In the genomic region with DNA sequence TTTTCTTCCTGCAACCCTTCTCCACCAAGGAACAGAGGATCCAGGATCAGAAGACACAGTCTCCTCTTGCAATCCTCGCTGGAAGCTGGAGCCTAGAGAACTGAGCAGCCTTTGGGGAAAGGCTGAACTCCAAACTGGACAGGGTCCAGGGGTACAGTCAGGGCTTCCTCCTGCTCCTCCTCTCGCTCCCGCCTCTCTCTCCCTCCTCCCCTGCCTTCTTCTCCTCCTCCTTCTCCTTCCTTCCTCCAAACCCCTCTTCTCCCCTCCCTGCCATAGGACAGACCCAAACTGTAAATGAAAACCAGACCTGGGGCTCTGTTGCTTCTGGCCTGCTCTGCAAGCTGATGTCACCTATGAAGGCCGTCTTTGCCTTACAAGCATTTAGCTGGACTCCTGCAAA, we compare ENCODE assay signal across 8 mouse cellular contexts. TPM values are rescaled to one million over a fixed set of nuclear protein-coding genes. Genes with fewer than 3 reads are reported as not detected.
DNase-seq lines count a peak whose midpoint lies in the region; ATAC-seq lines count a peak whose summit lies in the region.

Gene Col6a3, minus strand, starts transcription at position 136 of the 400 bp plus-strand sequence.

- peak within 1 kb of the TSS; percentile 54 for H3K4me3 ChIP-seq in embryonic facial prominence, embryonic 13.5 days
- peak within 1 kb of the TSS; percentile 53 for H3K4me3 ChIP-seq in limb, embryonic 13.5 days

- intact Hi-C loops in heart, postnatal 25 days (cut with DNase I): no loop called here

- ATAC-seq in embryonic facial prominence, embryonic 13.5 days (ENCODE audit: insufficient number of reproducible peaks, insufficient read depth, low FRiP score, low TSS enrichment, low read depth): peak; percentile 77; the same call in 1 of the 2 replicates
- peak; percentile 90 for ATAC-seq in limb, embryonic 13.5 days (ENCODE audit: low FRiP score, low read depth)

- no peaks in the 10 kb centered on the region for H3K36me3 ChIP-seq in embryonic facial prominence, embryonic 13.5 days
- H3K36me3 ChIP-seq in limb, embryonic 13.5 days: no peaks in the 10 kb centered on the region

- peak; percentile 21 for DNase-seq in adrenal gland, adult 2 months
- DNase-seq in heart, postnatal 25 days (ENCODE audit: low spot score): peak; percentile 46
- DNase-seq in ovary, postnatal 36 days (ENCODE audit: low spot score): peak; percentile 52
- DNase-seq in layer of hippocampus, postnatal 25 days (ENCODE audit: extremely low spot score in 1 of 2, low spot score in 1 of 2): no peak
- DNase-seq in layer of hippocampus, adult 9-10 months (ENCODE audit: low spot score): no peak
- DNase-seq in spleen, postnatal 4 days (ENCODE audit: low spot score in 2 of 2): no peak

- H3K27me3 ChIP-seq in embryonic facial prominence, embryonic 13.5 days: no peaks in the 10 kb centered on the region
- no peaks in the 10 kb centered on the region for H3K27me3 ChIP-seq in limb, embryonic 13.5 days

- peak within 1 kb of the TSS; percentile 72 for H3K4me2 ChIP-seq in embryonic facial prominence, embryonic 13.5 days
- H3K4me2 ChIP-seq in limb, embryonic 13.5 days (replicated peaks): peak within 1 kb of the TSS; percentile 75

- H3K4me1 ChIP-seq in embryonic facial prominence, embryonic 13.5 days: peaks cover 62% of the 10 kb centered on the region
- H3K4me1 ChIP-seq in limb, embryonic 13.5 days: peaks cover 67% of the 10 kb centered on the region

- WGBS in embryonic facial prominence, embryonic 13.5 days: 20% methylated on average over 4 of the region's 4 CpGs
- WGBS in limb, embryonic 13.5 days: 10% methylated on average over 4 of the region's 4 CpGs

- H3K27ac ChIP-seq in embryonic facial prominence, embryonic 13.5 days: peak within 1 kb of the TSS; percentile 88
- peak within 1 kb of the TSS; percentile 87 for H3K27ac ChIP-seq in limb, embryonic 13.5 days

- H3K9me3 ChIP-seq in embryonic facial prominence, embryonic 13.5 days: no peaks in the 10 kb centered on the region
- no peaks in the 10 kb centered on the region for H3K9me3 ChIP-seq in limb, embryonic 13.5 days

- peak within 1 kb of the TSS; percentile 79 for H3K9ac ChIP-seq in embryonic facial prominence, embryonic 13.5 days
- H3K9ac ChIP-seq in limb, embryonic 13.5 days: peak within 1 kb of the TSS; percentile 74

RNA-seq across cellular contexts. Expression of gene Col6a3, which starts in this region (rescaled TPM):
- 10 to 100 TPM; 19.8 to 29.9 TPM for total RNA-seq in adrenal gland, adult 2 months (2021)
- 10.6 and 12.3 TPM in 2 replicates for polyA plus RNA-seq in adrenal gland, adult 2 months (2012; rRNA removed)
- 108 and 136 TPM in 2 replicates for polyA plus RNA-seq in embryonic facial prominence, embryonic 13.5 days (2015; fragmentation: Nextera tagmentation; extraction: Ambion mirVana)
- 10 to 100 TPM; 55.9 to 70.0 TPM for total RNA-seq in heart, postnatal 25 days (2021)
- 78.1 and 86.3 TPM in 2 replicates for polyA plus RNA-seq in limb, embryonic 13.5 days (2015; fragmentation: Nextera tagmentation; extraction: Ambion mirVana)
- 1 to 10 TPM; 5.0 to 6.1 TPM for total RNA-seq in layer of hippocampus, postnatal 25 days (2021)

Comparison
In these comparisons a context has a peak if more than half of its experiments do, and no peak if none do; other contexts are left out.
1. DNase-seq: peak in adrenal gland, adult 2 months (single experiment), heart, postnatal 25 days (single experiment) and ovary, postnatal 36 days (single experiment); none in layer of hippocampus, postnatal 25 days (0 of 2), layer of hippocampus, adult 9-10 months (single experiment) and spleen, postnatal 4 days (0 of 2).